Mouse (Mus musculus): ENCODE measurements around the gene Zfp947. TPM values are rescaled to one million over a fixed set of nuclear protein-coding genes. Genes with fewer than 3 reads are reported as not detected.

Zfp947 gene
- polyA plus RNA-seq (2012; rRNA removed; ENCODE audit: low replicate concordance), result not detected in 2 replicates

DNA sequence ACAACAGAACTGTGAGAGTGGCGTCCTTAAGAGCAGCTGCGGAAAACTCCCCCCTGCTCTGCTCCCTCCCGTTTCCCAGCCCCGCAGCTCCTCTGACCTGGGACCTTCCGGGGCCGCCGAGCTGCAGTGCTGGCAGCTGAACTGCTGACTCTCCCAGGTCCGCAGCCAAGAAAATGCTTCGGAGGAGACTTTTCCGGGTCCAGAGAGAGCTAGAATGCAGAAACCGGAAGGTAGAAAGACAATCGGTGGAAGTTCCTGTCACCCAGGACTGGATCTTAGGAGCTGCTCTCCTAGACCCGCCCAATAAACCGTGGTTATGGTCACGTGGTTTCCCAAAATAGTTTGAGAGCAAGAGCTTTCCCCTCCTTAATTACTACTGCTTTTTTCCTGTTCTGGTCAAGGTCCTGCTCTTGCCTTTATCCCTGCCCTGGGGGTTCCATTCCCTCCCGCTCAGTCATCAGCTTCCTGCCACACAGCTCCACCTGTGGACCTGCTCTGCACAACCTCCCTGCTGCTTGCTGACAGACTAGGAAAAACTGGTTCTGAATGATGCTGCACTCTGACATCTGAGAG is at the start of gene Zfp947:
TSS of gene Zfp947 (minus strand) at position 469 of the 573 bp plus-strand sequence.

Other genes with a start within 250 kb of the Zfp947 start
- 1.1 and 1.4 TPM in 2 replicates for gene Zfp942, start 203.7 kb downstream of the Zfp947 start, polyA plus RNA-seq (2012; rRNA removed; ENCODE audit: low replicate concordance)
- gene Zfp943, start 203.6 kb downstream of the Zfp947 start, polyA plus RNA-seq (2012; rRNA removed; ENCODE audit: low replicate concordance), result 1.3 TPM in 2 replicates
- 0.02 TPM in 1 of 2 replicates, not detected in the other for gene Zfp994, start 59.4 kb upstream of the Zfp947 start, polyA plus RNA-seq (2012; rRNA removed; ENCODE audit: low replicate concordance)
- gene CT030661.1, start 148.6 kb upstream of the Zfp947 start, polyA plus RNA-seq (2012; rRNA removed; ENCODE audit: low replicate concordance), result 0.06 and 0.11 TPM in 2 replicates
- 2.4 and 3.0 TPM in 2 replicates for gene Zfp944, start 195.2 kb upstream of the Zfp947 start, polyA plus RNA-seq (2012; rRNA removed; ENCODE audit: low replicate concordance)
- gene Zfp758, start 195.3 kb upstream of the Zfp947 start, polyA plus RNA-seq (2012; rRNA removed; ENCODE audit: low replicate concordance), result 0.06 and 0.29 TPM in 2 replicates

Measured in duodenum, adult 2 months (tissue).